Mouse (Mus musculus) brain, embryonic 14.5 days (tissue): ENCODE measurements around the gene Oas3.

Experiments used
- CTCF ChIP-seq: fragments of 200-500 bp; IDR thresholded peaks from 2 replicates; pipeline ENCODE4 v1.5.1; 2012; ENCODE audit warnings: inconsistent platforms, mild to moderate bottlenecking, moderate library complexity, borderline replicate concordance; ENCODE audit not compliant: insufficient read depth, insufficient read length; ENCODE audit errors: extremely low read depth
- POLR2A ChIP-seq: fragments of 200-500 bp; IDR thresholded peaks from 2 replicates; pipeline ENCODE4 v1.6.1; 2012; ENCODE audit warnings: mild to moderate bottlenecking, inconsistent platforms, borderline replicate concordance; ENCODE audit not compliant: poor library complexity, insufficient read depth, insufficient read length, severe bottlenecking; ENCODE audit errors: extremely low read depth

DNA sequence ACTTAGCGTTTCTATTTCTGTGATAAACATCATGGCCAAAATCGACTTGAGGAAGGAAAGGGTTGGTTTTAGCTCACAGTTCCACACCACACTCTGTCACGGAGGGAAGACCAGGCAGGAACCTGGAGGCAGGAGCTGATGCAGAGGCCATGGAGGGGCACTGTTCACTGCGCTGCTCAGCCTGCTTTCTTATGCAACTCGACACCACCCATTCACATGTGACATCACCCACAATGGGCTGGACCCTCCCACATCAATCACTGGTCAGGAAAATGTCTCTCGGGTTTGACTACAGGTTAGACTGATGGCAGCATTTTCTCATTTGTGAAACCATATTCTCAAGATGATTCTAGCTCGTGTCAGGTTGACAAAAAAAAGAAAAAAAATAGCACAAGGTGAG, 56.5 kb downstream of the Oas3 start:
- TF ChIP-seq CTCF (no peak), POLR2A (no peak)
